Mouse (Mus musculus) lung, postnatal 36 days (tissue): Measurements from ENCODE around the gene Tbck.
A peak's percentile ranks its signal among the peaks of the same experiment; 100 is the strongest.

Source experiments
- DNase-seq: peaks from one replicate; pipeline ENCODE4 v3.0.0; 2022; ENCODE audit warnings: mixed read lengths

Gene Tbck

GRCm38 (mm10) chr3:132766033-132766726, 82.2 kb downstream of the Tbck start:
- DNase-seq: no peak

GRCm38 (mm10) chr3:132772054-132772453, 88.1 kb downstream of the Tbck start:
- no peak for DNase-seq

DNA sequence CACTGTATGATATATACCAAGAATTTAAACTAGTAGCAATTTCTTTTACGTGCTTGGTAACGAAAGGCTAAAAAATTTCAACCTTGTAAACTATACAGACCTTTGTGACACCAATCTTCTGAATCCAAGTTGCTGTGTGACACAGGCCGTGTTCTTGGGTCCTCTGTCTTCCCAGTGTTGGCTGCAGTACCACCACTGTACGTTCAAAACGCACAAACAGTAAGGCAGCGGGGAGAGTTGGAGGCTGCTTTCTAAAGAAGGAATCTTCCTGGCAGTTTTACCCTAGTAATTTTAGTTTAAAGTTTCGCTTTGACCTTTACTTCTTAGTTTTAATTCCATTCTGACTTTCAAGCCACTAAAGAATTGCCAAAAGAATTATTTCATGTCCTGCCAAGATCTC, 92.7 kb downstream of the Tbck start:
- no peak for DNase-seq

- DNase-seq: no peak
These were observed 97.2 kb downstream of the Tbck start for GRCm38 (mm10) chr3:132781103-132781502.

DNA sequence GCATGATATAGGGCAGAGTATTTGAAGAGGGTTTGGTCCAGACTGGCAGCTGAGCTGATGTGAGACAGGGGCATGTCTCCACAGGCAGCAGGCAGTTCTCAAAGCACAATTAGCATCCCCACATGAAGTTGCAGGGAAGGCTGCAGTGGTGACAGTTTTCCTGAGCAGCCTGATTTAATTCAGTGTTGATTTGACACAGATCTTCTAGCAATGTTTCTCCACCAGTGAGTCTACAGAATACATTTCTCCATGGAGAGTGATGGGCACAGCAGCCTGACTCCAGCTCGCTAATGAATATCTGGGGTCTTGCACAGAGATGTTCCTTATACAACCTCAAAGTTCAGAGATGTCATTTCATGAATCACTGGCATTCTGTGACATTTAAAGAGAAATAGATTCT, 99.1 kb downstream of the Tbck start:
- DNase-seq: no peak

DNA sequence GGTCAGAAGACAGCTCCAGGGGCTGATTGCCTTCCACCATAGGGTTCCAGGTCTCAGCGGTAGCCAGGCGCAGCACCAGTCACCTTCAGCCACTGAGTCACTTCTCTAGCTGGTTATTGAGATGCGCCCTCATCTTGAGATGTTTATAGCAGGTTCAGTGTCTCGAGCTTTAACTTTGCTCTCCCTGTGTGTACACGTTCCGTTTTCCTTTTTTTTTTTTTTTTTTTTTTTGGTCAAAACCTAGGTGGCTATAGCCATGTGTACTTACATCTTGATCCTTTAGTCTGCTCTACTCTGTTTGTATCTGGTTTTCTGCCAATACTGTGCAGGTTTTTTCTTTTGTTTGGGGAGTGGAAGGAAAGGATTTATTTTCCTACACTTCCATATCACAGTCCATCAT, 100.8 kb downstream of the Tbck start:
- no peak for DNase-seq

DNA sequence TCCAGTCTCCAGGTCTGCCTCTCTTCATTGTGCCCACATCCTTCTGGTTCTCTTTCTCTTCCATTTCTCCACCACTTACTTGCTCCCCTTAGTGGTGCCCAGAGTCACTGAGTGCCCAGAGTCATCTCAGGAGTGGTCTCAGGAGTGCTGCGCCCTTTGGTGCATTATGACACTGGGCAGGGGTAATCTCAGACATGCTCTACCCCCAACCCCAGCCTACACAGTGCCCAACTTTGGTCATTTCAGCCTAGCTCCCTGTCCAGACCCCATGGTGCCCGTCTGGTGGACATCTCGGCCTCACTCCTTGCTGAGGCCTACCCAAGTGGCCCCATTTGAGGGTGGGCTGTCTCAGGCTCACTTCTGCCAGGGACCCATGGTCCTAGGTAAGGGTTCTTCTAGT, 102.7 kb downstream of the Tbck start:
- no peak for DNase-seq

GRCm38 (mm10) chr3:132787775-132788174, 103.8 kb downstream of the Tbck start:
- DNase-seq: no peak

DNA sequence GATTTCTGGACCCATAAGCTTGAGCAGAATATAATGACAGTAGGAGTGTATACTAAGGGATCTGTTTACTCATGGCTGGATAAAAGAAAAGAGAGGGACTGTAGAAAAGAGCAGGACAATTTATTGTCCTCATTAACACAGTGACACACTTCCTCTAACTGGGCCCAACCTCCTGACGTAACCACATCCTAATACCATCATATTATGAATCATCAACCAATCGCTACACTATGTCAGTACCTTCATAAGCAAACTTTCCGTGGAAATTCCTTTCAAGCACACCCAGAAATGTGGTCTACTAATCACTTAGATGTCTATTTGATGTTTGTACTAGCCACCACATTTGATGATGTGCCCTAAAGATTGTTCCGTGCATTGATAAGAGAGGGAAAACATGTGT, 107.2 kb downstream of the Tbck start:
- DNase-seq: no peak

DNA sequence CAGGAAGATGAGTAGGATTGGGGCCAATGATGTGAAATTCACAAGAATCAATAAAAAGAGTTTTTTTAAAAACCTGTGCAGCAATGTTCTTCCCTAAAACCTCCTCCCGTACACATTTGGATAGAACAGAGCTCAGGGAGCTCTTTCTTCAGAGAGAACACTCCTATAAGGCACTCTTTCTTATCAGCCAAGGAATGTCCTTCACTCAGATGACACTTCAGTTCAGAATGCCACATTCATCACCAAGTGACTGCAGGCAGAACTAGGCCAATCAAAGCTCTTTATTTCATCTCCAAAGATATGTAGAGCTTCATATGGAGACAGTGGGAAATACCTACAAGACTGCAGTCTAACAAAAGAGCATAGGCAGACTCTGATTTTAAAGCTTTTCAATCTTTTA, 116.3 kb downstream of the Tbck start:
- DNase-seq: peak; percentile 45

GRCm38 (mm10) chr3:132801910-132802309, 118.0 kb downstream of the Tbck start:
- DNase-seq: no peak

- DNase-seq: no peak
These were observed 124.1 kb downstream of the Tbck start for GRCm38 (mm10) chr3:132807888-132808579.

DNA sequence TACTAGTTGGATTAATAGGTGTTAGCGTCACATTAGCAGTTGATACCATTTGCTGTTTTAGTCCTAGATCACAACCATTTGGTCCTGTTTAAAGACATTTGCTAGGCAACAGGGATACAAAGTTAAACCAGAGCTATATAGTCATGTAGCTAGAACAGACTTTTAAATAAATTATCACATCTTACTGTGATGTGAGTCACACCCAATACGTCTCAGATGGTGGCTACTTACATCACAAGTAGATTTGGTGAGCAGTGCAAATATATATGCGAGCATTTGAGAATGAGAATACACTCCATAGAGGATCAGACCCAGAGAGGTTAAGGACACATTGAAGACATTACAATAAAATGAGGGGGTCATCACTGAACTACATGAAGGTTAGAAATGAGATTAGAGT, 125.0 kb downstream of the Tbck start:
- DNase-seq: no peak

- DNase-seq: no peak
These were observed 127.8 kb downstream of the Tbck start for GRCm38 (mm10) chr3:132811791-132812190.

DNA sequence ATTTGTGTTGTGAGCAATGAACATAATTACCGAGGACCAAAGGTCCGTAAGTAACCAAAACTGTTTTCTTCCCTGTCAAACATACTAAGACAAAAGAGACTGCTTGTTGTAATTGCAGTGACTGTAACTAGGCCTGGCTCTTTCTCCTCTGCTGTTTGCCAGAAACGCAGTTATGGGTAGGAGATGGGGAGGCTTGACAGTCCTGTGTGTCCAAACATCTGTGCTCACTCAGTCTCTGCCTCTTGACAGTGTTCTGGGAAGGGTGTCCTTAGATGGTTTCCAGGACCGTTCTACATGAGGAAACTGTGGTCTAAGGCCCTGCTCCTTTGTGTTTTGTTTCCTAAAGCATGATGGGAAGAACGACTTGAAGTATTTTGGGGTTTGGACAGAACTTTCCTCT, 128.4 kb downstream of the Tbck start:
- DNase-seq: peak; percentile 81

DNA sequence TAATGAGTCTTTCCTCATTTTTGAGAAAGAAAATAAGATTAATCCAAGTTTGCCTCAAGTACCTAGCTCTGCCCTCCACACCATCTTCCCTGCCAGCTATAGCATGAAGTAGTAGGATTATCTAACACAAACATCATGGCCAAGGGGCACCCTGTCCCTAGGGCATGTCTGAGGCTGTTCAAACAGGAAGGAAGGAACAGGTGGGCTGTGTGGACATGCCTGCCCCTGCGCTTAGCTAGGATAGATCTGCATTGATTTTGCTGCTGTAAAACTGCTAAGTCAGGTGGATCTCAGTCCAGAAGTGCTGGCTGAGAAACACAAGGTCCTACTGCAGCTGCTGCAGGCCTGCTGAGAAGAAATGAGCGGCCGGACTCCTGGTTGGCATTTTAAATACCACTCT, 129.2 kb downstream of the Tbck start:
- no peak for DNase-seq

DNA sequence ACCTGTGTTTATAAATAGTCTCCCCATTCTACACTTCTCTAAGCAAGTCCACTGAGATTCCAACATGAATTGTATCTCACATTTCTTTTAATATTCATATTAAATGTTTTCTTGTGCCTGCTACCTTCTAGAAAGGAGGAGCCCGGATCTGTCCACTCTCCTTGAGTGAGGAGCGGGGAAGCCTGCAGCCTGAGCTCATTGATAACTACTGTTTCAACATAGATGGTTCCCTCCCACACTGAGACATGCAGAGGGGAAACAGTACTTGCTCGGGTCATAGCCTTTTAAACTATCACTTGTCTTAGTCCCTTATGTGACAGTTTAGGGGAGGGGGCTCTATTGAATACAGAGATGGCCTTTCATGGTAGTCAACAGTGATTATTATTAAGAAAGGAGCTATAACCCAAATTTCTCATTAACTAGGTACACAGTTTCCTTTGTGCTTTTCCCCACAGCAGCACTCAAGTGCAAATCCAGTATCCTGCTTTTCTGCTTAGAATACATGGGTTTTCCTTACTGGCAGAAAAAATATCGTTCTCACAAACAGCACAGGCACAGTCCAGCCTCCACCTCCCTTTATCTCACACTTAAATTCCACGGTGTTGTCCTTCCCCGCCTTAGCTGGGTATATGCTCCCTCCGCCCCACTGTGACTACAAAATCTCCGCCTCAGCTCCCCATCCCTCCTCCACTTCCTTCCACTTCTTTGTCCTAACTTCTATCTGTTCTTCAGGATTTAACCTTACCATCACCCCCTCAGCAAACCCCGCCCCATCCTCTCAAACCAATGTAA, 130.0 kb downstream of the Tbck start:
- no peak for DNase-seq

DNA sequence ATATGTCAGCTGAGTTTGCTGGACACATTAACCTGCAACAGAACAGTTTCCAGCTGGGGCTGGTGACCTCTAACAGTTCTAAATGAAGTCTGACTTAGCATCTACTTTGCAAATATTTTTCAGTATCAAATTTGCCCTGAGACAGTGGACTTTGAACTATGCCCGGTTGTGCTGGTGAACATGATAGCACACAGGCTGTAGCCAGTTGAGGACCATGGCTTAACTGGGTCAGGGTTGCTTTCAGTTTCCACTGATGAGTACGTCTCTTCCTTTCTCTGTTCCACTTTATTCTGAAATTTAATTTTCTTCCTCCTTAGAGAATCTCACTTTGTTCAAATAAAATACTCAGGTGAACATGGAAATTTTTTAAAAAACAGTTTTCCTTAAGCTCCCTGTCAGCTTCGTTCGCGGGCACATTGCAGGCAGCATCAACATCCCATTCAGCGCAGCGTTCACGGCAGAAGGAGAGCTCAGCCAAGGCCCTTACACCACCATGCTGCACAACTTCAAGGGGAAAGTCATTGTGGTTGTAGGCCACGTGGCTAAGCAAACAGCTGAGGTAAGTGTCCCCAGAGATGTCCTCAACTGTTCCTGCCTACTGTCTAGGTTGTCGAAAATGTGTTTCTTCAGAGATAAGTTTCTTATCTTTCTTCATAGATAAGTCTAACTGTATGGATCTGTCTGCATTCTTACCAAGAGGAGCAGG, 131.0 kb downstream of the Tbck start:
- peak; percentile 56 for DNase-seq

DNA sequence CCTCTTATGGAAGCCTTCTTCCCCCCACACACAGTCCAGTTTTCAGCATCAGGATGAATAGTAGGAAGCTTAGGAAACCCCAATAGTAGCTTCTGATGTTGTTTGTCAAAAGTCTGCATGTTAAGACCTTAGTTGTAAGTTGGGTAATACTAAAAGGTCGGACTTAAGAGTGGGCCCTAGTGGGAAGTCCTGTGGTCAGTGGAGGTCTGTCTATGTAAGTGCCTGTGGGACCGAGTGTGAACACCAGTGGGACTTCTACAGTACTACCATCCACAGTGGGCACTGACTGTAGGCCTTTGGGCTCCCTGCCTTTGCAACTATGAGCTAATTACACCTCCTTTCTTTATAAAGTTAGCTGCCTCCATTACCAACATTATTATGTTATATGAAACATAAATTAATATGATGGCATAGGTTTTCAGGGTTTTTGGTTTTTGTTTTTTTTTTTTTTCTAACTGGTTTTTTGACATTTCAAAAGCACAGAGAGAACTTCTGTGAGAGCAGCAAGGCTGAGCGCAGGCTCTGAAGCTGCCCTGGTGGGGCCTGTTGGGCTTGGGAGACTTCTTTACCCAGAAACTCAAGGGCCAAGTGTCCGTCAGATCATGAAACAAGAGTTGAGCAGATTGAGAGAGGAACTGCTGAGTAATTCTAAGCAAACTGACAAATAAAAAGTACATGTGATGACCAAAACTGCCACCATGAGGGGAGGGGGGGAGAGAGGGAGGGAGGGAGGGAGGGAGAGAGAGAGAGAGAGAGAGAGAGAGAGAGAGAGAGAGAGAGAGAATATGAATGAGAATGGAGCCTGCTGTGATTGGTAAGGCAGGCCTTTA, 131.8 kb downstream of the Tbck start:
- DNase-seq: no peak

- DNase-seq: no peak
These were observed 135.5 kb downstream of the Tbck start for GRCm38 (mm10) chr3:132819408-132819807.

DNA sequence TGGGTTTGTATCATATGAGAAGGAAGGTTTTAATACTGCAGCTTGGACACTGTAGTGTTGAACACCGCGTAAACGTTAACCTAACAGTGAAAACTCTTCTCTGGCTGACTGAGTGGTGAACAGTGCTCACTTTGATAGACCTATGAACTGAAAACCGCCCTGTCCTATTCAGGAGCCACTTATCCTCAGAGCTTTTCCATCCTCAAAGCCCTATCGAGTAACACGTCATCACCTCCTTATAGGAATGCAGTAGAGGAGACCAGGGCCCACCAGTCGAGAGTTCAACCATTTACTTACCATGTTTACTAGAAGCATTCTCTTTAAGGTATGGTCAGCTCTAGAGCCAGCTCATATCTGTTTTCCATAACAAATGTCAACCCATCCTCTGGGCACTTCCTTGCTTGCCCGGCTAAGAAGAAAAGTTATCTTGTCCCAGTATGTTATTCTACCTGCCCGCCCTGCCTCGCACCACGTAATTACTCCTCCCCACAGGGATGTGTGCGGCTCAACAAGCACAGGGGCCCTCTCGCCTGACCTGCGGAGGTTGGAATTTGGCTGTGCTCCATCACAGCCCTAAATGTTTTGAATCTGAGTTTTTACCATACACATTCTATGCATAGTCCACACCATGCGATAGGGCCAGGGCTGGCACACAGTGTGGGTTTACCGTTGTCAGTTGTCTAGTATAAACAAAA, 147.4 kb downstream of the Tbck start:
- no peak for DNase-seq
